Mouse (Mus musculus): ENCODE results near the gene Foxp1.

DNA sequence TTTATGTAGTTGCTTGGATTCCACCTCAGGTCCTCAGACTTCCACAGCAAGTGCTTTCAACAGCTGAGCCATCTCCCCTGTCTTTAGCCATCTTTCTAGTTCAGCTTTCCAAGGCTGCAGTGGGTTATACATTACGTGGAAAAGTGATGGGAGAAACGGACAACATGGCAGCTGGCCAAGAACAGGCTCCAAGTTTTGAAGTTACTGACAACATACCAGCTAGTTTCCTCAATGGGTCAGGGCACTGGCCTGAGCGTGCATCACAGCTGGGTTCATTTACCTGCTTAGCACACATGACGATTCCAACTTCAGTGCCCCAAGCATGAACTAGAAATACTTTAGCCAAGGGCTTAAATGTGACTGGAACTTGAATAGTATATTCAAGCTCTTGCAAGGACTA is 404.0 kb downstream of the Foxp1 start:
- no peak for TF ChIP-seq CTCF (IDR thresholded peaks at IDR 0.05; ENCODE audit: low read depth)
- TF ChIP-seq EP300 (IDR thresholded peaks at IDR 0.05; ENCODE audit: low read depth) = no peak
